Mouse (Mus musculus): Measurements from ENCODE around the gene Hivep3.
A peak's percentile ranks its signal among the peaks of the same experiment; 100 is the strongest.

The Hivep3 gene

DNA sequence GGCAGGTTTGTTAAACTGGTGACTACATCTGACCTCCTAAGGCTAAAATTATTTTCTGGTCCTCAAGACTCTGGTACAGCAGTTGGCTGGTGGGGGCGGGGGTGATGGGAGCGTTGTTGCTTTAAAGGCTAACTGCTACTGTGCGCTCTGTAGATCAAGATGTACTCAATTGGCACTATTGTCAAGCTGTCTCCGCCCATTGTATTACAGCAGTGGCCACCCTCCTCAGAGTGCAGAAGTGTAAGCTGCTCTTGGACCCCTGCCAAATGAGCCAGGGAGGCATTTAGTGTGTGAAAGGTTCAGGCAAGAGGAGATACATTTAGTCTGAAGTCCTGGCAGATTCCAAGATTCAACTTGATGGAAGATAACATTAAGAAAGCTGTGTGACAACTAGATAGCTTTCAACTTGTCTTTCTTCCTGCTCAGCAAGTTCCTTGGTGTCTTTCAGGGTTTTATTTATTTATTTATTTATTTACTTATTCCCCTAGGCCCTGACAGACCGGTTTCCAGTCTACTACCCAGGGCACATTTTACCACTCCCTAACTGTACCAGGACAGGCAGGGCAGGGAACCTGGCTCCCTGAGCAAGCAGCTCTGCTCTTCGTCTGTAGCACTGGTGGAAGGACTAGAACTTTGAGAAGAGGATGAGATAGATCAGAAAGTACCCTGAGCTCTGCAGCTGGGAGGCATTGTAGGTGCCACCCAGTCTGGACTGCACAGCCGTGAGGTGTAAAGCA is 83.2 kb downstream of the Hivep3 start:
- peak in 1 of 2 experiments; percentile 38 for DNase-seq (ENCODE audit: low spot score in 2 of 2)

DNA sequence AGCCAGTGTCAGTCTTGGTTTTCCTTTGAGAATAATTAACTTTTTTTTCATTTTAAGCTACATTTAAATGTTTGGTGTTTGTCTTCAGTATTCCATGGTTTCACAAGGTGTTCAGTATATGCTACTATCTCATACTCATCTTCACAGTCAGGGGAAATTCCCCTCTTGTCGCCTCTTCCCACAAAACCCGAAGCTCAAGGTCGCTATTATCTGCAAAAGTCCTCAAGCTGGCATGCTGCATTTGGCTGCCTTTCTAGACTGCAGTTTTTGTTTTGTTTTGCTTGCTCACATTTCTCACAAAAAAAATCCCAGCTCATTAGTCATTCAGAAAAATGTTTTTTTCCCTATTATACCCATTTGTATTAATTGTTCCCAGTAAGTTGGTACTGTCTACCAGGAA is 92.4 kb downstream of the Hivep3 start:
- no peak for DNase-seq (ENCODE audit: low spot score in 2 of 2)

- DNase-seq (ENCODE audit: low spot score in 2 of 2): no peak
These were observed 94.8 kb downstream of the Hivep3 start for GRCm38 (mm10) chr4:119828386-119828785.

GRCm38 (mm10) chr4:119828996-119829395 is 95.4 kb downstream of the Hivep3 start:
- DNase-seq (ENCODE audit: low spot score in 2 of 2): no peak

- DNase-seq (ENCODE audit: low spot score in 2 of 2): no peak
These were observed 99.7 kb downstream of the Hivep3 start for GRCm38 (mm10) chr4:119833333-119833732.

DNA sequence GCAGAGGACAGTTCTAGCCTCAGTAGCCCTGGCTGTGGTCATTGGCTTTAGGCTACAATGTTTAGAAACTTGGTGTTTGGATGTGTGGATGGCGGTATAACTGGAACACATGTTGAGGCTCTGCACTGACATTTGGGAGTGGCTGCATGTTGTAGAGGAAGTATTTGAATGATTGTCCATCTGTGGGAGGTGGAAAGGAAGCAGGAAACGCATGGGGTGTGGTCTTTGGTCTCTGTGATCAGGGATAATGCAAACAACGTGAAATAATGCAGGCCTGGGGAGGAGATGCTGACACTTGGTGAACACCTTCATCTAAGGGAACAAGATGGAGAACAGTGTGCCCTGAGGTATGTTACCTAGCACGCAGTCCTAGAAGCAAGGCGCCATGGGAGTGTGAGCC is 100.3 kb downstream of the Hivep3 start:
- no peak for DNase-seq (ENCODE audit: low spot score in 2 of 2)

GRCm38 (mm10) chr4:119836181-119836580 is 102.6 kb downstream of the Hivep3 start:
- no peak for DNase-seq (ENCODE audit: low spot score in 2 of 2)

- peak in 1 of 2 experiments; percentile 49 for DNase-seq (ENCODE audit: low spot score in 2 of 2)
These were observed 104.0 kb downstream of the Hivep3 start for GRCm38 (mm10) chr4:119837505-119838065.

- DNase-seq (ENCODE audit: low spot score in 2 of 2): no peak
These were observed 104.7 kb downstream of the Hivep3 start for GRCm38 (mm10) chr4:119838308-119838707.

DNA sequence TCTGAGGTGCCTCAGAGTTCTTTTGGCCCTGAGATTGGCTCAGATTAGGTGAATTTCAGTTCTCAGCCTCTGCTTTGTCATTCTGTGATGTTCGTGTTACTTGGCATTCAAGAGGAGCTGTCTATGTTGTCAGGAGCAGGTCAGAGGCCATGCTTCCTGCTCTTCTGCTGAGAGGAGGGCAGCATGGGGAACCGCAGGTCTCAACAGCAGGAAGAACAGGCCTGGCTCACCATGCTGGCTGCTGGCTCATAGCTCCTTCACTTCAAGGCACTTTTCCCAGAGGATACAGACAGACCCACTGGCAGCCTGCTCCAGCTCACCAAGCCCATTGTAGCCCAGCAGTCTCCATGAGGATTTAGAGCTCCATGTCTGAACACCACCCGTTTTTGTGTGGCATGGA is 109.7 kb downstream of the Hivep3 start:
- no peak for DNase-seq (ENCODE audit: low spot score in 2 of 2)

DNA sequence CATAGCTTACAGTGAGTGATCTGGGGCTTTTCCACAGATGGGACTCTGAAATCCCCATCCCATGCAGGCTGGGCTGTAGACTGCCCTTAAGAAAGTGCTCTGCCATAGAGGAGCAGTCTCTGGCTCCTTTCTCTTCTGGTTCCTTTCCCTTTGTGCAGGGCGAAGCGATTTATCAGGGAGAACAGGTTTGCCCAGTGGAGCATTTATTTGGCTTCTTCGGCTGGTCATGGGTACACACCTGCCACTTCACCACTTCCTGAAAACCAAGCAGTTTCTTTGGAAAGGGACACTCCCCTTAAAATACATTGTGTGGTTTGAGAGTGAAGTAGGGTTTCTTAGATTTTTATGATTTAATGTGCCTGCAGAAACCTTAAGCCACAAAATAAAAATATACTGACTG is 110.7 kb downstream of the Hivep3 start:
- DNase-seq (ENCODE audit: low spot score in 2 of 2): no peak

DNA sequence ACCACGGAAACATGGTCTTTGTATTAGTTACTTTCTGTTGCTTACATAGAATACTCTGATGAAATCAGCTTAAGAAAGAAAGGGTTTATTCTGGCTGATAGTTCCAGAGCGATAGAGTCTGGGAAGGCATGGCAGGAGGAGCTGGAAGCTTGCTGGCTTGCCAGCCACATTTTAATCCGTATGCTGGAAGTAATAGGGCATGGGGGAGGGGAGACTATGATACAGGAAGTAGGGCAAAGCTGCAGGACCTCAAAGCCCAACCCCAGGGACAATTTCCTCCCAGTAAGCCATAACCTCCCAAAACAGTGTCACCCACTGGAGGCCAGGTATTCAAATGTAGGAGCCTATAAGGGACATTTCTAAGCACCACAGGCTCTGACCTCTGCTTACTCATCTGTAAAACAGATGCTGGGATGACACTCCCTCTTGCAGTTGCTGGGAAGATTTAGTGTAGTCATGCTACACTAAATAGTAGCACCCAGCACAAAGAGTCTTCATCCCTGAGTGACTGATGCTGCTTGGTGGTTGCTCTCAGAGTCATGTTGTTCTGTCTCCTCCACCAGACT is 112.1 kb downstream of the Hivep3 start:
- DNase-seq (ENCODE audit: low spot score in 2 of 2): no peak

GRCm38 (mm10) chr4:119852483-119852882 is 118.9 kb downstream of the Hivep3 start:
- DNase-seq (ENCODE audit: low spot score in 2 of 2): no peak

GRCm38 (mm10) chr4:119854307-119855144 is 120.9 kb downstream of the Hivep3 start:
- DNase-seq (ENCODE audit: low spot score in 2 of 2): no peak

GRCm38 (mm10) chr4:119859454-119859853 is 125.9 kb downstream of the Hivep3 start:
- no peak for DNase-seq (ENCODE audit: low spot score in 2 of 2)

DNA sequence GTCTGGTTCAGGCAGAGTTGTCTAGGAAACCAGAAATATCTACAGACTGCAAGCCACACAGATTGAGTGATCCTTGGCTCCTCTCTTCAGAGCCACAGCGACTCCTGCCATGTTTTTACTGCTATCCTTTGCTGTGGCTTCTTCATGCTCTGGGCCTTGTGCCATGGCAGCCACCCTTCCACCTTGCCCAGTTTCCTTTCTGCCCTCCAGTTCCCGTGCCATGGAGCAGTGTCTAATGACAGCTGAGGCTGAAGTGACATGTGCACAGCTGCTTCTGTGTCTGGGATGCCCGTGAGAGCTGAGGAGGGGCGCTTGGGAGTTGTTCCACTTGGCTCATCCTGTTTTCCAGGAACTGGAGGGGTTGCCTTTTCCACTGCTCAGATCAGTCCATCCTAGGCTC is 127.4 kb downstream of the Hivep3 start:
- DNase-seq (ENCODE audit: low spot score in 2 of 2): no peak

GRCm38 (mm10) chr4:119865827-119866455 is 132.4 kb downstream of the Hivep3 start:
- DNase-seq (ENCODE audit: low spot score in 2 of 2): no peak

DNA sequence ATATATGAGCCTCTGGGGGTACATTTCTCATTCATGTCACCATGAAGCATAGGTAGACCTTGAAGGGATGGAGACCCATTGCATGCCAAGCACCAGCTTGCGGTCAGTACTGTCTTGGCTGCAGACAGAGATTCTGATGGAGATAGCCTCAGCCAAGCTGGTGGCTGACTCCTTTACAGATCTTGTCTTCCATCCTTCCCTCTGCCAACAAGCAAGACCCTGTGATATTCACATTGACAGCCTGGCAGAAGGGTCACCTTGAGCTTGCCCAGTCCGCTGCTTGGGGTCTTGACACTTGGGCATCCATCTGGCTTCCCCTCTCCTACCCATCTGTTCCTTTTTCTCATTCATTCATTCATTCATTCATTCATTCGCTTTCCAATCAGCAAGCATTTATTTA is 133.5 kb downstream of the Hivep3 start:
- DNase-seq (ENCODE audit: low spot score in 2 of 2): no peak

DNA sequence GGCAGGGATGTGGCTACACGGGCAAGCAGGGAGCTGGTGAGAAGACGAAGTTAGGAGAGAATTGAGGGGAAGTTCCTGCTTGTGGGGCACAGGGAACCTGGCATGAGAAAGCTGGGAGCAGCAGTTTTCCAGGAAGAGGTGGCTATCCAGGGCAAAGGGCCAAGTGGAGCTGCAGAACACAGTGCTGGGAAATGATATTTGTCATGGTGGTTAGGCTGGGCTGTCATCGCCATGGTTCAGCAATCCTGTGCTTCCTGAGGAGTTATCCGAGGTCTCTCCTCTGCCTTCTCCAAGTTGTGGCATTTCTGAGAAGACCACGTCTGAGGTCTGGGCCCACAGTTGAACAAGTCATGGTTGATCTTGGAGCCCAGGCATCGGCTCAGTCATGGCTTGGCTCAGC is 136.8 kb downstream of the Hivep3 start:
- no peak for DNase-seq (ENCODE audit: low spot score in 2 of 2)

DNA sequence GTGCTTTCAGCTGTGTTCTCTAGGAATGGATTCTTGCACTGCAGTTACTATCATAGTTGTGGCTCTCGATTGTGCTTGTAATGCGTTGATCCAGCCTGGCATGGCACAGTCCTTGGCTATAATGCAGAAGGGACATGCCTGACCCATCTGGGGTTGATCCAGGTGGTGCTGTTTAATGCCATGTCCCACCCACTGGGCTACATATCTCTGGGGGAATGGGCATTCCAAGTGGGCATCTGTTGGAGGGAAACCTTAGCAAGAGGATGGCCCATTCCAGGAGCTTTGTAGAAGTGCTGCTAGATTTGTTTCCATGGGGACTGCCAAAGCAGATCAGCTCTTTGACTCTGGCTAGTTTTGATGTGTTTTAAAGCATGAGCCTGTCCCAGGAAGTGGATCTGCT is 137.9 kb downstream of the Hivep3 start:
- no peak for DNase-seq (ENCODE audit: low spot score in 2 of 2)

GRCm38 (mm10) chr4:119871861-119872582 is 138.4 kb downstream of the Hivep3 start:
- DNase-seq (ENCODE audit: low spot score in 2 of 2): no peak
